Mouse (Mus musculus): ENCODE measurements around the gene Gm17657. TPM values are rescaled to one million over a fixed set of nuclear protein-coding genes. Genes with fewer than 3 reads are reported as not detected.

Gene Gm17657
- polyA plus RNA-seq, 1 experiment: not detected

GRCm38 (mm10) chr17:29583569-29583968 lies 34.1 kb upstream of the Gm17657 start:
- Histone ChIP-seq H3K4me3 (ENCODE audit: insufficient read depth, low read length) (no peak overlapping the region), H3K27ac (ENCODE audit: insufficient read depth, low read depth, low read length) (no peak overlapping the region), H3K4me1 (ENCODE audit: control insufficient read depth, insufficient read depth, low read length) (no peaks in the 10 kb centered on the region)
- TF ChIP-seq CTCF (IDR thresholded peaks at IDR 0.05; ENCODE audit: low read depth, low read length) (no peak), POLR2A (IDR thresholded peaks at IDR 0.05; ENCODE audit: borderline replicate concordance, low read depth, low read length) (no peak)

GRCm38 (mm10) chr17:29579579-29580126 lies 30.2 kb upstream of the Gm17657 start:
- no peak overlapping the region for H3K4me3 ChIP-seq (ENCODE audit: insufficient read depth, low read length)
- H3K4me1 ChIP-seq (ENCODE audit: control insufficient read depth, insufficient read depth, low read length): no peaks in the 10 kb centered on the region
- TF ChIP-seq CTCF (IDR thresholded peaks at IDR 0.05; ENCODE audit: low read depth, low read length): no peak
- no peak for TF ChIP-seq POLR2A (IDR thresholded peaks at IDR 0.05; ENCODE audit: borderline replicate concordance, low read depth, low read length)

GRCm38 (mm10) chr17:29569831-29570230 lies 20.4 kb upstream of the Gm17657 start:
- H3K4me3 ChIP-seq (ENCODE audit: insufficient read depth, low read length): no peak overlapping the region
- no peak for TF ChIP-seq POLR2A (IDR thresholded peaks at IDR 0.05; ENCODE audit: borderline replicate concordance, low read depth, low read length)
- no peak for TF ChIP-seq CTCF (IDR thresholded peaks at IDR 0.05; ENCODE audit: low read depth, low read length)
- no peak overlapping the region for H3K27ac ChIP-seq (ENCODE audit: insufficient read depth, low read depth, low read length)
- H3K4me1 ChIP-seq (ENCODE audit: control insufficient read depth, insufficient read depth, low read length): no peaks in the 10 kb centered on the region

More at GRCm38 (mm10) chr17:29579579-29580126, 30.2 kb upstream of the Gm17657 start:
- H3K27ac ChIP-seq (ENCODE audit: insufficient read depth, low read depth, low read length): no peak overlapping the region

GRCm38 (mm10) chr17:29568435-29568834 lies 19.0 kb upstream of the Gm17657 start:
- no peaks in the 10 kb centered on the region for H3K4me1 ChIP-seq (ENCODE audit: control insufficient read depth, insufficient read depth, low read length)
- TF ChIP-seq POLR2A (IDR thresholded peaks at IDR 0.05; ENCODE audit: borderline replicate concordance, low read depth, low read length): no peak
- no peak for TF ChIP-seq CTCF (IDR thresholded peaks at IDR 0.05; ENCODE audit: low read depth, low read length)
- H3K27ac ChIP-seq (ENCODE audit: insufficient read depth, low read depth, low read length): no peak overlapping the region
- H3K4me3 ChIP-seq (ENCODE audit: insufficient read depth, low read length): no peak overlapping the region

GRCm38 (mm10) chr17:29565521-29565920 lies 16.1 kb upstream of the Gm17657 start:
- Histone ChIP-seq H3K4me1 (ENCODE audit: control insufficient read depth, insufficient read depth, low read length) (no peaks in the 10 kb centered on the region), H3K27ac (ENCODE audit: insufficient read depth, low read depth, low read length) (no peak overlapping the region), H3K4me3 (ENCODE audit: insufficient read depth, low read length) (no peak overlapping the region)
- TF ChIP-seq CTCF (IDR thresholded peaks at IDR 0.05; ENCODE audit: low read depth, low read length) (no peak), POLR2A (IDR thresholded peaks at IDR 0.05; ENCODE audit: borderline replicate concordance, low read depth, low read length) (no peak)

GRCm38 (mm10) chr17:29558476-29558875 lies 9.0 kb upstream of the Gm17657 start:
- H3K27ac ChIP-seq (ENCODE audit: insufficient read depth, low read depth, low read length): no peak overlapping the region
- H3K4me3 ChIP-seq (ENCODE audit: insufficient read depth, low read length): no peak overlapping the region
- H3K4me1 ChIP-seq (ENCODE audit: control insufficient read depth, insufficient read depth, low read length): no peaks in the 10 kb centered on the region
- no peak for TF ChIP-seq CTCF (IDR thresholded peaks at IDR 0.05; ENCODE audit: low read depth, low read length)
- no peak for TF ChIP-seq POLR2A (IDR thresholded peaks at IDR 0.05; ENCODE audit: borderline replicate concordance, low read depth, low read length)

GRCm38 (mm10) chr17:29556893-29557292 lies 7.5 kb upstream of the Gm17657 start:
- no peak overlapping the region for H3K4me3 ChIP-seq (ENCODE audit: insufficient read depth, low read length)
- no peak overlapping the region for H3K27ac ChIP-seq (ENCODE audit: insufficient read depth, low read depth, low read length)
- TF ChIP-seq POLR2A (IDR thresholded peaks at IDR 0.05; ENCODE audit: borderline replicate concordance, low read depth, low read length) (no peak), CTCF (IDR thresholded peaks at IDR 0.05; ENCODE audit: low read depth, low read length) (no peak)
- no peaks in the 10 kb centered on the region for H3K4me1 ChIP-seq (ENCODE audit: control insufficient read depth, insufficient read depth, low read length)

GRCm38 (mm10) chr17:29556456-29556855 lies 7.0 kb upstream of the Gm17657 start:
- no peak overlapping the region for H3K27ac ChIP-seq (ENCODE audit: insufficient read depth, low read depth, low read length)
- TF ChIP-seq POLR2A (IDR thresholded peaks at IDR 0.05; ENCODE audit: borderline replicate concordance, low read depth, low read length) (no peak), CTCF (IDR thresholded peaks at IDR 0.05; ENCODE audit: low read depth, low read length) (no peak)
- H3K4me3 ChIP-seq (ENCODE audit: insufficient read depth, low read length): no peak overlapping the region
- H3K4me1 ChIP-seq (ENCODE audit: control insufficient read depth, insufficient read depth, low read length): no peaks in the 10 kb centered on the region

- H3K27ac ChIP-seq (ENCODE audit: insufficient read depth, low read depth, low read length): no peak overlapping the region
- peaks cover 13% of the 10 kb centered on the region for H3K4me1 ChIP-seq (ENCODE audit: control insufficient read depth, insufficient read depth, low read length)
- TF ChIP-seq CTCF (IDR thresholded peaks at IDR 0.05; ENCODE audit: low read depth, low read length): no peak
- no peak for TF ChIP-seq POLR2A (IDR thresholded peaks at IDR 0.05; ENCODE audit: borderline replicate concordance, low read depth, low read length)
- no peak overlapping the region for H3K4me3 ChIP-seq (ENCODE audit: insufficient read depth, low read length)
These were observed 4.7 kb upstream of the Gm17657 start for GRCm38 (mm10) chr17:29554176-29554575.

- TF ChIP-seq CTCF (IDR thresholded peaks at IDR 0.05; ENCODE audit: low read depth, low read length) (no peak), POLR2A (IDR thresholded peaks at IDR 0.05; ENCODE audit: borderline replicate concordance, low read depth, low read length) (no peak)
- Histone ChIP-seq H3K27ac (ENCODE audit: insufficient read depth, low read depth, low read length) (no peak within 1 kb of the TSS), H3K4me1 (ENCODE audit: control insufficient read depth, insufficient read depth, low read length) (peaks cover 20% of the 10 kb centered on the region), H3K4me3 (ENCODE audit: insufficient read depth, low read length) (no peak within 1 kb of the TSS)
These were observed 2.8 kb upstream of the Gm17657 start, which contains the start of gene Tmem217 for GRCm38 (mm10) chr17:29552162-29552732. TSS of gene Tmem217 (minus strand) at chr17:29552385.

All from bone marrow macrophage, adult 2 months (primary cell).